In genomic region chr5:75410240-75411186, GRCm38 (mm10) we compare ENCODE assay signal across 17 mouse cellular contexts.
DNase-seq lines count a peak whose midpoint lies in the region; ATAC-seq lines count a peak whose summit lies in the region.
"Had no signal": no experiment of that assay in that cellular context is flagged by ENCODE, and none has a peak within 500 bp of the region (broad histone marks: within the 10 kb centered on the region; RNA-seq: fewer than 3 reads in every experiment).

No protein-coding gene starts in this region.

- H3K4me3 ChIP-seq in limb, embryonic 13.5 days, result no peak overlapping the region
- H3K4me3 ChIP-seq in limb, embryonic 10.5 days, result no peak overlapping the region
- no peak overlapping the region; the same call in 1 of the 2 replicates for H3K4me3 ChIP-seq in neural tube, embryonic 15.5 days (replicated peaks)
- H3K4me3 ChIP-seq: embryonic facial prominence, embryonic 15.5 days; heart, embryonic 13.5 days; hindbrain, embryonic 10.5 days; liver, embryonic 13.5 days; myocyte had no signal

- H3K4me1 ChIP-seq in limb, embryonic 13.5 days, result peaks cover 15% of the 10 kb centered on the region; the same call in 1 of the 2 replicates
- peaks cover 16% of the 10 kb centered on the region for H3K4me1 ChIP-seq in limb, embryonic 10.5 days
- H3K4me1 ChIP-seq in neural tube, embryonic 15.5 days, result peaks cover 8% of the 10 kb centered on the region; the same call in 1 of the 2 replicates
- H3K4me1 ChIP-seq: heart, embryonic 13.5 days; liver, embryonic 13.5 days had no signal

- no peak overlapping the region for H3K27ac ChIP-seq in limb, embryonic 13.5 days
- H3K27ac ChIP-seq in limb, embryonic 10.5 days, result no peak overlapping the region
- H3K27ac ChIP-seq in neural tube, embryonic 15.5 days (replicated peaks), result peak overlapping the region; percentile 49
- H3K27ac ChIP-seq: embryonic facial prominence, embryonic 15.5 days; heart, embryonic 13.5 days; hindbrain, embryonic 10.5 days; liver, embryonic 13.5 days had no signal

- WGBS in limb, embryonic 13.5 days, result 64% methylated on average over 24 of the region's 24 CpGs
- WGBS in limb, embryonic 10.5 days, result 92% methylated on average over 24 of the region's 24 CpGs
- WGBS in neural tube, embryonic 15.5 days, result 39% methylated on average over 24 of the region's 24 CpGs

- no peak for DNase-seq in frontal cortex, postnatal 10 days (ENCODE audit: low spot score in 2 of 2)
- no peak for DNase-seq in limb, embryonic 10.5 days (ENCODE audit: low spot score)
- peak; percentile 19 for DNase-seq in right cerebral cortex, postnatal 14 days
- no peak for DNase-seq in right cerebral cortex, postnatal 25 days
- DNase-seq in yolk sac, embryonic 10.5 days (ENCODE audit: low spot score), result no peak
- DNase-seq: adrenal gland, postnatal 10 days; kidney, adult 18-20 months; kidney, postnatal 25 days; liver, embryonic 13.5 days; thymus, adult 18-20 months had no signal

- peak overlapping the region; percentile 36 for H3K4me2 ChIP-seq in limb, embryonic 13.5 days (replicated peaks)
- peak overlapping the region; percentile 26 for H3K4me2 ChIP-seq in neural tube, embryonic 15.5 days
- H3K4me2 ChIP-seq: embryonic facial prominence, embryonic 15.5 days; heart, embryonic 13.5 days; liver, embryonic 13.5 days had no signal

- no peaks in the 10 kb centered on the region for H3K27me3 ChIP-seq in limb, embryonic 13.5 days
- no peaks in the 10 kb centered on the region for H3K27me3 ChIP-seq in limb, embryonic 10.5 days (ENCODE audit: low read depth, poor library complexity, severe bottlenecking)
- no peaks in the 10 kb centered on the region for H3K27me3 ChIP-seq in neural tube, embryonic 15.5 days (replicated peaks)
- H3K27me3 ChIP-seq: embryonic facial prominence, embryonic 15.5 days; heart, embryonic 13.5 days; liver, embryonic 13.5 days had no signal

- ATAC-seq in frontal cortex, adult (ENCODE audit: low TSS enrichment), result peak; percentile 50; the same call in 1 of the 2 replicates
- no peak for ATAC-seq in limb, embryonic 13.5 days (ENCODE audit: low FRiP score, low read depth)
- ATAC-seq in neural tube, embryonic 15.5 days (ENCODE audit: low FRiP score), result peak; percentile 68; the same call in 1 of the 2 replicates

- no peak overlapping the region for H3K9ac ChIP-seq in limb, embryonic 13.5 days
- H3K9ac ChIP-seq in neural tube, embryonic 15.5 days (replicated peaks), result no peak overlapping the region
- H3K9ac ChIP-seq: embryonic facial prominence, embryonic 15.5 days; heart, embryonic 13.5 days; liver, embryonic 13.5 days had no signal

- no peaks in the 10 kb centered on the region for H3K36me3 ChIP-seq in limb, embryonic 13.5 days
- H3K36me3 ChIP-seq in limb, embryonic 10.5 days, result no peaks in the 10 kb centered on the region
- no peaks in the 10 kb centered on the region for H3K36me3 ChIP-seq in neural tube, embryonic 15.5 days
- H3K36me3 ChIP-seq: embryonic facial prominence, embryonic 15.5 days; heart, embryonic 13.5 days; hindbrain, embryonic 10.5 days; liver, embryonic 13.5 days had no signal

- no peaks in the 10 kb centered on the region for H3K9me3 ChIP-seq in limb, embryonic 13.5 days
- H3K9me3 ChIP-seq in limb, embryonic 10.5 days (replicated peaks), result no peaks in the 10 kb centered on the region
- H3K9me3 ChIP-seq in neural tube, embryonic 15.5 days (replicated peaks), result no peaks in the 10 kb centered on the region
- H3K9me3 ChIP-seq: embryonic facial prominence, embryonic 15.5 days; heart, embryonic 13.5 days; hindbrain, embryonic 10.5 days; liver, embryonic 13.5 days had no signal
